Mouse (Mus musculus) bone marrow macrophage, adult 2 months (primary cell): ENCODE measurements at regions not wholly inside any gene's neighbourhood (a gene's known extent, or its start where the extent isn't known, plus 50 kb on each side); places are given as distances from the start of the nearest gene placed in this dataset.

Experiments used
- H3K27ac ChIP-seq: 2 replicates; pipeline ENCODE4 v1.5.1; 2012; ENCODE audit warnings: low read depth, low read length; ENCODE audit not compliant: insufficient read depth
- H3K4me1 ChIP-seq: 2 replicates; pipeline ENCODE4 v1.6.1; 2012; ENCODE audit warnings: low read length; ENCODE audit not compliant: control insufficient read depth, insufficient read depth
- H3K4me3 ChIP-seq: 2 replicates; pipeline ENCODE4 v1.5.1; 2012; ENCODE audit warnings: mild to moderate bottlenecking, low read length, moderate library complexity; ENCODE audit not compliant: insufficient read depth
- CTCF ChIP-seq: IDR thresholded peaks from 2 replicates; pipeline ENCODE4 v1.5.1; 2012; ENCODE audit warnings: low read depth, mild to moderate bottlenecking, low read length, moderate library complexity
- POLR2A ChIP-seq: IDR thresholded peaks from 2 replicates; pipeline ENCODE4 v1.6.1; 2012; ENCODE audit warnings: mild to moderate bottlenecking, low read depth, low read length, borderline replicate concordance

- no peak overlapping the region for H3K27ac ChIP-seq
- TF ChIP-seq CTCF, result no peak
- TF ChIP-seq POLR2A, result no peak
Measured at GRCm38 (mm10) chr10:37666535-37666934, 527.8 kb upstream of the Marcks start.

GRCm38 (mm10) chr10:37637001-37637562, 498.4 kb upstream of the Marcks start:
- Histone ChIP-seq H3K4me1 (no peaks in the 10 kb centered on the region), H3K4me3 (no peak overlapping the region), H3K27ac (no peak overlapping the region)
- TF ChIP-seq CTCF (no peak), POLR2A (no peak)

More at GRCm38 (mm10) chr10:37666535-37666934, 527.8 kb upstream of the Marcks start:
- no peaks in the 10 kb centered on the region for H3K4me1 ChIP-seq
- no peak overlapping the region for H3K4me3 ChIP-seq

GRCm38 (mm10) chr10:37636421-37636820, 497.7 kb upstream of the Marcks start:
- no peak overlapping the region for H3K27ac ChIP-seq
- H3K4me3 ChIP-seq, result no peak overlapping the region
- no peak for TF ChIP-seq POLR2A
- no peak for TF ChIP-seq CTCF
- H3K4me1 ChIP-seq, result no peaks in the 10 kb centered on the region

- TF ChIP-seq CTCF (no peak), POLR2A (no peak)
- Histone ChIP-seq H3K4me1 (no peaks in the 10 kb centered on the region), H3K27ac (no peak overlapping the region)
Measured at GRCm38 (mm10) chr10:37630403-37630802, 491.7 kb upstream of the Marcks start.

GRCm38 (mm10) chr10:37627900-37628299, 489.2 kb upstream of the Marcks start:
- no peak overlapping the region for H3K27ac ChIP-seq
- no peak overlapping the region for H3K4me3 ChIP-seq
- TF ChIP-seq CTCF (no peak), POLR2A (no peak)

More at GRCm38 (mm10) chr10:37630403-37630802, 491.7 kb upstream of the Marcks start:
- no peak overlapping the region for H3K4me3 ChIP-seq

GRCm38 (mm10) chr10:37626758-37627201, 488.1 kb upstream of the Marcks start:
- Histone ChIP-seq H3K27ac (no peak overlapping the region), H3K4me1 (no peaks in the 10 kb centered on the region), H3K4me3 (no peak overlapping the region)
- TF ChIP-seq CTCF, result no peak
- TF ChIP-seq POLR2A, result no peak

More at GRCm38 (mm10) chr10:37627900-37628299, 489.2 kb upstream of the Marcks start:
- no peaks in the 10 kb centered on the region for H3K4me1 ChIP-seq

GRCm38 (mm10) chr10:37625972-37626757, 487.4 kb upstream of the Marcks start:
- H3K27ac ChIP-seq, result no peak overlapping the region
- TF ChIP-seq POLR2A (no peak), CTCF (no peak)
- no peaks in the 10 kb centered on the region for H3K4me1 ChIP-seq
- no peak overlapping the region for H3K4me3 ChIP-seq

GRCm38 (mm10) chr10:37623041-37623440, 484.3 kb upstream of the Marcks start:
- H3K4me1 ChIP-seq, result no peaks in the 10 kb centered on the region

GRCm38 (mm10) chr10:37618606-37619005, 479.9 kb upstream of the Marcks start:
- TF ChIP-seq CTCF, result no peak
- TF ChIP-seq POLR2A, result no peak
- H3K4me3 ChIP-seq, result no peak overlapping the region
- H3K4me1 ChIP-seq, result no peaks in the 10 kb centered on the region
- H3K27ac ChIP-seq, result no peak overlapping the region

More at GRCm38 (mm10) chr10:37623041-37623440, 484.3 kb upstream of the Marcks start:
- TF ChIP-seq POLR2A (no peak), CTCF (no peak)
- H3K4me3 ChIP-seq, result no peak overlapping the region
- H3K27ac ChIP-seq, result no peak overlapping the region

- TF ChIP-seq POLR2A, result no peak
- no peak for TF ChIP-seq CTCF
Measured at GRCm38 (mm10) chr10:37617708-37618300, 479.1 kb upstream of the Marcks start.

More at GRCm38 (mm10) chr10:37617708-37618300, 479.1 kb upstream of the Marcks start:
- Histone ChIP-seq H3K4me3 (no peak overlapping the region), H3K27ac (no peak overlapping the region), H3K4me1 (no peaks in the 10 kb centered on the region)
